Mouse (Mus musculus): ENCODE measurements around the gene Olfr311.

- TF ChIP-seq POLR2A (IDR thresholded peaks at IDR 0.05; ENCODE audit: borderline replicate concordance, control insufficient read depth, low read depth, low read length) (no peak), CTCF (IDR thresholded peaks at IDR 0.05; ENCODE audit: control insufficient read depth, insufficient read depth, low read length) (no peak)
Observed at GRCm38 (mm10) chr11:58890511-58890910, 51.5 kb downstream of the Olfr311 start.
